Mouse (Mus musculus) subcutaneous adipose tissue, adult 2 months (tissue): Measurements from ENCODE around the gene Tvp23a. TPM values are rescaled to one million over a fixed set of nuclear protein-coding genes. Genes with fewer than 3 reads are reported as not detected.

Experiments used
- polyA plus RNA-seq: library from polyadenylated mRNA; depleted of rRNA; stranded (reverse); fragments of >200 nt; gene quantifications from 2 replicates; pipeline ENCODE4 v1.2.3, GENCODE M21; 2012; ENCODE audit warnings: low replicate concordance; rRNA removed

The Tvp23a gene
- 2.3 and 10.4 TPM in 2 replicates for polyA plus RNA-seq

GRCm38 (mm10) chr16:10447264-10447594 is at the start of gene Tvp23a:
Gene Tvp23a (minus strand): TSS chr16:10447362.

GRCm38 (mm10) chr16:10479857-10480256 is 32.7 kb upstream of the Tvp23a start, which contains the start of gene Ciita:
Gene Ciita (plus strand): TSS chr16:10480059.

GRCm38 (mm10) chr16:10411764-10412746 is 35.1 kb downstream of the Tvp23a start, which contains the start of gene Nubp1:
Gene Nubp1 (plus strand): TSS chr16:10411948.

GRCm38 (mm10) chr16:10394699-10395540 is 52.2 kb downstream of the Tvp23a start, which contains the start of gene Tekt5:
Gene Tekt5 (minus strand): TSS chr16:10395490.

Other genes with a start within 250 kb of the Tvp23a start
- 33.1 and 106 TPM in 2 replicates for gene Emp2, start 133.4 kb downstream of the Tvp23a start, polyA plus RNA-seq
- 0.10 and 0.69 TPM in 2 replicates for gene Tekt5, start 51.9 kb downstream of the Tvp23a start, polyA plus RNA-seq
- 22.0 and 41.9 TPM in 2 replicates for gene Nubp1, start 35.4 kb downstream of the Tvp23a start, polyA plus RNA-seq
- 5.9 and 8.8 TPM in 2 replicates for gene Ciita, start 32.7 kb upstream of the Tvp23a start, polyA plus RNA-seq
- 32.2 and 57.5 TPM in 2 replicates for gene Dexi, start 95.7 kb upstream of the Tvp23a start, polyA plus RNA-seq
- 19.8 and 24.7 TPM in 2 replicates for gene Clec16a, start 98.0 kb upstream of the Tvp23a start, polyA plus RNA-seq